Mouse (Mus musculus) kidney, adult 8-10 months (tissue): ENCODE results near the gene Fignl2.

Experiments
- DNase-seq, 2 experiments: peaks; one replicate each; pipeline ENCODE4 v3.0.0; 2022

The Fignl2 gene

DNA sequence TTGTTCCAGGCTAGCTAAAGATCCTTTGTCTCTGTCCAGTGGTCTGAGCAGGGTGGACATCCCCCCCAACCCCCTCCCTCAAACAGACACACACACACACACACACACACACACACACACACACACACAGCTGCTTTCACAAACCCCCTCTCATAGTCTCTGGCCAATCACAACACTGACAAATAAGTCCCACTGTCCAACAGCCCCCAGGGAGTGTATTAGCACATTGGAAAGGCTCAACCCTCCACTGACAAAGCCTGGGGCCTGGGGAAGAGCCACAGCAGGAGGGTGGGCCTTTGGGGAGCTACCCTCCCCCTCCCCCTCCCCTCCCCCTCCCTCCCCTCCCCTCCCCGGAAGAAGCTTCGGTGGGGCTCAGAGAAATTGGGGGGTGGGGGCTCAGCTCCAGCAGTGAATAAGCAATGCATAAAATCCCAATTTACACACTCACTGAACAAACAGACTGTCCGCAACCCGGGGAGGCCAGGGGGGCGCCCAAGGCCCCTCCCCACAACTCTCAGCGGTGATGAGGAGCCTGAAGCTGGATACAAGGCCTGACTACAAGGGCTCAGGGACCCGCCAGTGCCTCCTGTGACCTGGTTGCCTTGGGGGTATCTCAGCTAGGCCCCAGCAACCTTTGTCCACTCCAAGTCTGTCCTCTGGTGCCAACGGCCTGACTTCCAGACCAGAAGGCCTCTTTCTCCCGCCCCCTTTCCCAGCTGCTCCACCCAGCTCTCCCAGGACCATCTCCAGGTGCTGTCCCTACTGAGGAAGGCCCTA is 11.3 kb downstream of the Fignl2 start:
- peak in 1 of 2 experiments; percentile 67 for DNase-seq

DNA sequence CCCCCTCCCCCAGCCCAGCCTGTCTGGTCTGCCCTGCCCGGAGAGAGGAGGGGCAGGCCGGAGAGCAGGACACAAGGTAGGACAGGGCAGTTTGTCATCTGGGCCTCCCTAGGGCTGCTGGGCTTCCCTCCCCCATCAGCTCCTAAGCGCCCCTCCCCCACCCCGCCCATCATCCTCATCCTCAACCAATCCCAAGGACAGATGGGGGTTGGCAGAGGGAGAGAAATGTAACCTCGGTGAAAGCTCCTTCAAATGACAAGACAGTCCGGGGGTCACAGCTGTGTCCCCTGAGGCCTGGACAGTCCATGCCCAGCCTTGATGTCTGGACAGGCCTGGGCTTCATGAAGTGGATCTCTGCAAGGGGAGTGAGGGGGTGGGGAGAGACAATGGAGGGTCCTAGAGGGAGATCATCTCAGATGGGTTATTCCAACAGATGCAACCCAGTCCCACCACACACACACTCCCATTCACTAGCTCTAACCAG is 12.0 kb downstream of the Fignl2 start:
- DNase-seq: no peak

DNA sequence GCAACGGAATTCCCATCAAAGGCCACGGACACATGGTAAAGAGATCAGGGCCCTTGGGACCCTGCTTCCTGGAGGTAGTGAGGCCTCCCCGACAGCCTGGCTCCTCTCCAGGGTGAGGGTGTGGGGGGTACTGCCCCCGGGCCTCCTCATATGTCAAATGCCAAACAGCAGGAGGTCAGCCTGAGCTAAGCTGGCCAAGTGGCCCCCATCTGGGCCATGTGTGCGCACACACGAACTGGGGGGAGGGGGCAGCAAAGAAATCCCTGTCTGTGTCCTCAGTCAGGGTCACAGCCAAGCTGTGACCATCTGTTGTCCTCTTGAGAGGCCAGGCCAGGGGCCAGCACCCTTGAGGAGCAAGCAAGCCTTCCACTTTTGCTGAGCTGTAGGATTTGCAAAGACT is 13.3 kb downstream of the Fignl2 start:
- no peak for DNase-seq

DNA sequence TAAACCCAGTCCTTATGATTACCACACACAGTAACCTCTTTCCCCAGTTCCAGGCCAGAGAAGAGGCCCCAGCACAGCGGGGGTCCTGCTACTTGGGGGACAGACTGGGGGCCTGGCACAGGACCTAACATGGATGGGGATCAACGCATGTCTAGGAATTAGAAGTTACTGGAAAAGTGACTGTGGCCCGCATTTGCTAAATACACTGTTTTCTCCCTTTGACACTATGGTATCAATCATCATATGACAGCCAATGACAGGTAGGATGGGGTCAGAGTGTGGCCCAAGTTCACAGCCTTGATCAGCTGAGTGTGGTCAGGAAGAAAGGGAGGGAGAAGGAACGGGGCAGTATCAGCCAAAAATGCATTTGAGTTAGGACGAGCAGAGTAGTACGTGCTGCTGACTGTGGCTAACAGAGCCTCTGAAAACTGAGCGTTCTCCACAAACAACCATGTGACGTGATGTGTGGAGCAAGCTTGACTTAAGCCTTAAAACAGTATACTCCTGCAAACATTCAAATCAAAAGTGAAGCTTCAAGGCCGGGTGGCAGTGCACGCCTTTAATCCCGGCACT is 18.0 kb downstream of the Fignl2 start:
- no peak for DNase-seq

DNA sequence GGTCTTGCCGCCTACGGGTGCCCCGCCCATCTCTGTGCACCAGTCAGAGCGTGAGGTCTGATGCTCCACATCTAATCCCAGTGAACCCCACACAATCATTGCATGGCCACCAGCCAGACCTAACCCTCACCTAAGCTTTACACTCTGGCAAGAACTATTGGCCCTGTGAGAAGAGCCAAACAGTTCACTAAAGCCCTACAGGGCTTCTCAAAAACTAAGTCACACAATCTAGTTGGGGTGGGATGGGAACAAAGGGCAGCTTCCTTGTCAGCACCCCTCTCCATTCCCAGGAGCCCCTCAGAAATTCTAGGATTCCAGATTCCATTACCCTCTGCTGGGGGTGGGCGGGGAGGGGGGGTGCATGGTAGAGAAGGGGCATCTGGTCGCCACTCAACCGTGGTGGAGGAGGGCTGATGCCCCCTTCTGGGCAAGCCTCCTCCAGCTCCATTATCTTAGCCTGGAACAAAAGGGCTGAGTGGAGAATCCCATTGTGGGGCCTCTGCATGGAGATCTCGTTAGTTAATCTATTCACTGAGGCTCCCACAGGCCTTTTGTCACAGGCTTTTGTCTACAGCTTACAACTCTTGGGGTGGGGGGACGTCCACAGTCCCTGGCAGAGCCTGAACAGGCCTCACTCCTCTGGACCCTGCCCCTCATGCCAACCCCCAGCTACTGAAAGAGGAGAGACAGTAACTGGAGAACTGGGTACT is 18.6 kb downstream of the Fignl2 start:
- no peak for DNase-seq

DNA sequence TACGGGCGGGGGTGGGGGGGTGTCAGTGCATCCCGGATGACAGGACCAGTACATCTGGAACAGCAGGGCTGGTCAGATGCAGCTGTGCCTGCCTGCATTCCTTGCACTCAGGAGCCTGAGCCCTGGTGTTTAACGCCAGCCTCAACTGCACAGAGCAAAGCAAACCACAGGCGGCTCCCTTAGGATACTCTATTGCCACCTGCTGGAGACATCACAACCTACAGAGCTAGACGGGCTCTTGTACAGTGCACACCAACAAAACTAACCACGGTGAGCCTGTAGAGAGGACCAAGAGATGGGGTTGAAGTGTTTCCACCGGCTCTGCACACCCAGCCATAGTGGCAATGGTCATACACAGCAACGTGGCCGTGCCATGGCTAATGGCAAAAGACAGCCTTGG is 22.1 kb downstream of the Fignl2 start:
- DNase-seq: peak in 1 of 2 experiments; percentile 60

DNA sequence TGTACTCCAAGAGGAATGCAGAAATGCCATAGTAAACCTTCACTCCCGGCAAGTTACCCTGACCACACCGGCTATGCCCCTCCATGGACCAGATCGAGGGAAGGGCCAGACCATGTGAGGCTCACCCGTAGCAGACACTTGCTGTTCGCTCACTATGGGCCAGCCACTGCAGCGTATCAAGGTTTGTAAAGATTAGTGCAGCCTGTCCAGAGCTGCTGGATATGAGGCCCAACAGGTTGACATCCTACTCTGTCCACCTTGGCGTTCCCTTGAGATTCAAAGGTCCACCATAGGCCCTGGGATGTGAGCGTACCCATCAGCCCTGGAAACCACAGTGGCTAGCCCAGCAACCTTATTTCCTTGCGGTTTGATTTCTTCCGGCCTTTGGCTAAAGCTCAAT is 23.8 kb downstream of the Fignl2 start:
- DNase-seq: no peak

DNA sequence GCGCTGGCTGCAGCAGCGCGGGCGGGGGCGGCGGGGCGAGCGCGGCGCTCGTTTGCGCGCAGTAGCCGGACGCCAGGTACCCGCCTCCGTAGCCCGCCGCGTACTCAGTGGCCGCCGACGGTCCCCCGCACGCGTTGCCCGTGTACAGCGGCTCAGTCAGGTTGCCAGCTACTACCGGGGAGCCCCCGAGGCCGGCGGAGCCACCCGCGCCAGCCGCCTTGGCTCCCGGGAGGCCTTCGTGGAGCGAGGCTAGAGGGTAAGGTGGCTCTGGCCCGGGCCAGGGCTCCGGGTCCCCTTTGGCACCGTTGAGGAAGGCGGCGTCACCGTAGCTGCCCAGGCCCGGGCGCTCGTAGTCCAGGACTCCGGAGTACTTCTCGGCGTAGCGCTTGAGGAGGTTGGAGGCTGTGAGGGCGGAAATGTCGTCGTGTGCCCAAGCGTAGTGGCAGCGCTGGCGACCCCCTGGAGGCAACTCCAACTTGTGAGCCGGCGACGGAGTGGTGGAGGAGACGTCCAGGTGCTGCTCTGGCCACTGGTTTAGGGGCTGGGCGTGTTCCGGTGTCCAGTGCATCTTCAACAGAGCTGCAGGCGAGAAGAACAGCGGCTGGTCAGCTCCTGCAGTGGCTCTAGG is 24.4 kb downstream of the Fignl2 start:
- no peak for DNase-seq

DNA sequence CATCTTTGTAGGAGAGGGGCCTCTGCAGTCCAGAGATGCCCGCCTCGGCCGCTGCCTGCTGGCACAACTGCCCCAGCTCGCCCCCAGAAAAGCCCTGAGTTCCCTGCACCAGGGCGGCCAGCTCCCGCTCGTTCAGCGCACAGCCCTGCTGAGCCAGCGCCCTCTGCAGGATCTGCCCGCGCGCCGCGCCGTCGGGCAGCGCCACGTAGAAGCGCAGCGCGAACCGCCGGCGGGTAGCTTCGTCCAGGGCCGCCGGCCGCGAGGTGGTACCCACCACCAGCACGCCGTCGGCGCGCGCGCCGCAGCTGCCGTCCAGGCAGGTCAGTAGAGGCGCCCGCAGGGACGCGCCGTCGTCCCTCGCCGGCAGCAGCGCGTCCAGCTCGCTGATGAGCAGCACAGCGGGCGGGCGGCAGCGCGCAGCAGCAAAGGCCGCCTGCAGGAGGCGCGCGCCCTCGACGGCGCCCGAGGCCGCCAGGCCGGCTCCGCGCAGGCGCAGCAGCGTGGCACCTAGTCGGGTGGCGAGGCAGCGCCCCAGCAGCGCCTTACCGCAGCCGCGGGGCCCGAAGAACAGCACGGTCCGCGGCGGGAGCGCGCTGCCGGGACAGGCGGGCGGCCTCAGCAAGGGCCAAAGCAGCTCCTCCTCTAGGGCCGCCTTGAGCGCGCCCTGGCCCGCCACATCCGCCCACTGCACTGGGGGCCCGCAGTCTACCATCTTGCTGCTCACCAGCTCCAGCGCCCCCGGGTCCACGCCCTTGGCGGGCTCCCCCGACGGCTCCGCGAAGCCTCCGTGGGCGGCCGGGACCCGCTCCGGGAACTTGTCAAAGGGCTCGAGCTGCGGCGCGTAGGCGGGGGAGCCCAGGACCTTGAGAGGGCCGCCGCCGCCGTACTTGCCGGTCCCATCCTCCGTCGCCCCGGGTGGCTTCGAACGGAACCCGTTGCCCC is 25.5 kb downstream of the Fignl2 start:
- no peak for DNase-seq

DNA sequence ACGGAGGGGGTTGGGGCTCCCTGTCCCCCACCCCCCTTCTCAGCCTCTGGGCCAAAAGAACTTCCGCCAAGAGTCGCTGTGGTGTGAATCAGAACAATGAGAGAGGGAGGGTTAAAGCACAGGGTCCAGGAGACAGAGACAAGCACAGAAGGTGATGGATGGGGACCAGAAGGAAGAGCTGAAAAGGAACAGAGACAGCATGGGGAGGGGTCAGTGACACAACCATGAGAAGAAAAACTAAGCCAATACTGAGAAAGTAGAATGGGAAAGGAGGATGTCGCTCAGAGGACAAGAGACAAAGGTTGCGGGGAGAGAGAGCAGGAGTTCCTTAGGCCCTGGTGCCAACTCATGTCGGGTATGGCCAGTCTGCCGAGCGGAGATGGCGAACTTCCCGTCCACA is 26.5 kb downstream of the Fignl2 start:
- DNase-seq: no peak

DNA sequence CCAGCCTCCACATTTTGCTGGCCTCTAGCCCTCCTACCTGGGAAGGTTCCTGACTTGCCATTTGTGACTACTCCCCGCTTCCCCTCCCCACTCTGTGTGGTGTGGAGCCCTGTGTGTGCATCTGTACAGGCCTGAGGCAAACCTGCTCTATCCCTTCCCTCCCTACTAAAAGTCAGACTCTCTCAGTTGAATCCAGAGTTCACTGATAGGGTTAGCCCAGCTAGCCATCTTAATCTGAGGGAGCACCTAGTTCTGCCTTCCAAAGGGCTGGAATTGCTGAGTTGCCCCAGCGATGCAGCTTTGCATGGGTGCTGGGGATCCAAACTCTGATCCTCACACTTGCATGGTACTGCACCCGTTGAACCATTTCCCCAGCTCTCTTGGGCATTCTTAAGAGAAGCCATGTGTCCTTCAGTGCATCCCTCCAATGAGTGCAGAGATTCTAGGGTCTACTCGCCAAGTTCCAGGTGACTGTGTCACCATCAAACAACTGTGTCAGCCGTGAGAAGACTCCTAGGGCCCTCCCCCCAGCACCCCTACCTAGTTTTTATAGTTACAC is 29.9 kb downstream of the Fignl2 start:
- no peak for DNase-seq

DNA sequence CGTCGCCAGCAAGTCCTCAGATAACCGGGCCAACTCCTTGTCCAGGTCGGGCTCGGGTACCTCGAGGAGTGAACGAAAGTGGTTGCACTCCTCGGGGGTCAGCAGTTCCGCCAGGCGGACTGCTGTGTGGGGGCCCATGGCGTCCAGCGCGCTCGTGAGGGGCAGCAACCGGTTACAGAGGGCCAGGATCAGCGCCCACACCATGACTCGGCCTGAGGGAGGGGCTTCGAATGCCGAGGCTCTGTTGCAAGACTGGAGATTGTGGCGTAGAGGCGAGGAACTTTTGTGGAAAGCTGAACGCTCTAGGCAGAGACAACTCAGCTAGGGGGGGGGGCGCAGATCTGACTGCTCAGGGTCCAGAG is 31.2 kb downstream of the Fignl2 start, which contains the start of gene Gm47841:
Gene Gm47841, minus strand, starts transcription at position 204 of the 362 bp plus-strand sequence.
- DNase-seq: no peak

DNA sequence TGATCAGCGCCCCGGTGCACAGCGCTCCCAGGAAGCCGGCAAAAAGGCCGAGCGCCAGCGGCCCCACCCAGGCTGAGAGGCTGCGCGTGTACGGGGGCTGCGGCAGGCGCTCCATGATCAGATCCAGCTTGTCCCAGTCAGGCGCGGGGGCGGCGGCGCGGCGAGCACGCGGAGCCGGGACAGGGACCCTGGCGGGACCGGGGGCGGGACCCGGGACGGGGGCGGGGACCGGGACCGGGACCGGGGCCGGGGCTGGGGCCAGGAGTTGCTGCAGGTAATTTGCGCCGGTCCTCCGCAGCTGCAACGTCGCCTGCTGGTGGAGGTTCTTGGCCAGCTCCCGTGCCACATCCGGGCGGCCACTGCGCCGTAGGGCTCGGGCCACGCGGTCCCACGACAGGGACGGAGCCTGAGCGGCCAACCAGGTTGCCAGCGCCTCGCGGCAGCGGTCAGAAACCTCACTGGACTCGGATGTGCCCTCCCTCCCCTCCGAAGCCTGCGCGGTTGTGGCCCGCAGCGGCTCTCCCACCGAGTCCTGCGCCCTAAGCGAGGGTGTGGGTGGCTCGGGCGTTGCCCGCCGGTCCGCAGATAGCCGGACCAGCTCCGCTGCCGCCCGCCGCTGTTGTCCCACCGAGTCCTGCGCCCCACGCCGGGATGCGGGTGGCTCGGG is 31.7 kb downstream of the Fignl2 start:
- DNase-seq: no peak

DNA sequence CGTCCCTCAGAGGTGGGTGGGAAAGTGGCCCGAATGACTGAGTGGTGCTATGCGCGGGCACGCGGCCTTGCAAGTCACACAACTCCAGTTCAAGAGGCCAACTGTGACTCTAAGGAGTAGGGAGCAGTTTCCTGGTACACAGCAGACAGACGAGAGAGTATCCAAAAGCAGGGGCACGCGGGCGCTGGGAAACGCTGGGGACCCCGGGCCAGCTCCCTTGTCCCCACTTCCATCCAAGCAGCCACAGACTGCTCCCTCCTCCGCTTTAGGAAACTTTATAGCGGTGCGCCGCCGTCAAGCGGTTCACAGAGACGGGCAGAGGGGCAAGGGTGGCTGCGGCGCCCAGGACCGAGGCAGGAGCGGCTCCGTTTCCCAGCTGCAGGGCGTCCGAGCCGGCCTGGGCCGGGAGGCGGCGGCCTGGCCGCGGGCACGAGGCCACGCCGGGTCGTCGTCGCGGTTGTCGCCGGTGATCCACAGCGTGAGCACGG is 32.3 kb downstream of the Fignl2 start:
- no peak for DNase-seq

DNA sequence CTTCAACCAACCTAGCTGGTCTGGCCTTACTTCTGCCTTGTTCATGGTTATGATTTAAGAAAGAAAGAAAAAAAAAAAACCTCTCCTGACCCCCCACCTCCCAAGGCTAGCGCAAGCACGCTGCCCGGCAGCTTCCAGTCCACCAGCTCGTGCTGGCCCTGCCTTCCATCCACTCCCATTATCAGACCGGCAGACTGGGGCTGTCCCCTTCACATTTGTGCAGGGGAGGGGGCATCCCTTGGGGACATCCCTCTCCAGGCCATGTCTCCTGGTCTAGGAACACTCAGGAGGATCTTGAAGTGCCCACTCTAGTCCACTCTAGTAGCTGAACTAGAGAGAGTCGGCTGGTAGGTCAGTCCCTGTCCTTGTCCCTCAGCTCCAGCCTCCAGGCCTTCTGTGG is 33.8 kb downstream of the Fignl2 start:
- no peak for DNase-seq

DNA sequence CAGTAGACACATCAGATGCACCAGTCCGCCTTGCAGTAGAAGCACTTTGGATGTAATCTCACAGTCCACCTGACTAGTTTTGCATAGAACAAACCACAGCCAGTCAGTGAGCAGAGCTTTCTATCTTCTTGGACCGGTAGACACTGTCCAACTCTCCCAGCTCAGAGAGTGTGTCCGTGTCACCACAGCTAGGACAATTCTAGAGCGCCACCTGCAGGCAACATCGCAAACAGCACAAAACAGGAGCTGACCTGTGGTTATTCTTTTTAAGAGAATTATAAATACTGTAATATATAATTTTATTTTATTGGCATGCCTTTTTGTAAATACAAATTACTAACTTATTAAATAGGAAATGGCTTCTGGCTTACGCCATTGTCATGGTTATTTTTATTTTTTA is 35.8 kb downstream of the Fignl2 start:
- DNase-seq: peak; percentile 39 to 65

DNA sequence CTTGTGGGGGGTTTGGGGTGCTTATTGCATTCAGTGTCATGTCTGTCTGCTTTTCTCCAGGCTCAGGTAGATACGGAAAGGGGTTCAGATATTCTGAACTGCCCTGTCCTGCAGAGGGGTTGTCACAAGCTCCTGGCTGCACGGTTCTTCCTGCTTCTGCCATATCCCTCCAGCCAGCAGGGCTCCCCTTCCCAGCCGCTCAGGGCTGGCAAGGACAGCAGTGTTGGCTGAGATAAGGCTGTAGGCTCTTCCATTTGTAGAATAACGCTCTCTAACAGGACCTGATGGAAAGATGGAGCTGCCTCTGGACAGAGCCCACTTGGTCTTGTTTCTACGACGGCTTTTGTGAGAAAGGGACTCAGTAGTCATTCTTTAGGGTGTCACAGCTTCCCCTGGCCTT is 36.4 kb downstream of the Fignl2 start:
- no peak for DNase-seq

DNA sequence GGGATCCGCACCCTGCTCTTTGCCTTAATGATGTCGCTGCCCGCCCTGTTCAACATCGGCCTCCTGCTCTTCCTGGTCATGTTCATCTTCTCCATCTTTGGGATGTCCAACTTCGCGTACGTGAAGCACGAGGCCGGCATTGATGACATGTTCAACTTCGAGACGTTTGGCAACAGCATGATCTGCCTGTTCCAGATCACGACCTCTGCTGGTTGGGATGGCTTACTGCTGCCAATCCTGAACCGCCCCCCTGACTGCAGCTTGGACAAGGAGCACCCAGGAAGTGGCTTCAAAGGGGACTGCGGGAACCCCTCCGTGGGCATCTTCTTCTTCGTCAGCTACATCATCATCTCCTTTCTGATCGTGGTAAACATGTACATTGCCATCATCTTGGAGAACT is 38.7 kb downstream of the Fignl2 start:
- no peak for DNase-seq

DNA sequence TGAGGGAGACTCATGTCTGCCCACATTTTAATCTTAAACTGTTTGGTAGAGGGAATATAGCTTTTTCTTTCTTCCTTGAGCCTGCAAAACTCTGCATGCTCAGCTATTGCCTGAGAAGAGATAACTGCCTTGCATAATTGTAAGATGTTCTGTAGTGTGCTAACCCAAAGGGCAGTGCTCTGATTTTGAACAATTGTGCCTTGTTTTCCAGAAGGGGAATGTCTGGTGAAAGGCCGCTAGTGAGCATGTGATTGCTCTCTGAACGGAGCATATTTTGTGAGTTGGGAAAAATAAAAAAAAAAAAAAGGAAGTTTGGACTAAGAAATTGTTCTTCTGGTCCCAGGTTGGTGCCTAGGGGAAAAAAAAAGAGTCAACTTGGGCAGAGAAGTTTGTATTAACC is 49.4 kb downstream of the Fignl2 start:
- no peak for DNase-seq

DNA sequence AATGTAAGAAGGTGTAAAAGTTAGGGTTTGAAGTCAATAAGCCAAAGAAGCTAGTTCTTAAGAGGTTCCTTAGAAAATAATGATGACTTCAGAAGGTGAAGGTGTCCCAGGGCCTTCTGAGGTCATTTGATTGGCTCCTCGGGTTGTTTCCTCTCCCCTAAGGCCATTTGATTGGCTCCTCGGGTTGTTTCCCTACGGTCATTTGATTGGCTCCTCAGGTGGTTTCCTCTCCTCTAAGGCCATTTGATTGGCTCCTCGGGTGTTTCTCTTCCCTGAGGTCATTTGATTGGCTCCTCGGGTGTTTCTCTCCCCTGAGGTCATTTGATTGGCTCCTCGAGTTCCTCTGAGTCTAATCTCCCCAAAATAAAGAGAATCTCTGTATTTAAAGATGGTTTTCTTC is 67.0 kb downstream of the Fignl2 start:
- no peak for DNase-seq

DNA sequence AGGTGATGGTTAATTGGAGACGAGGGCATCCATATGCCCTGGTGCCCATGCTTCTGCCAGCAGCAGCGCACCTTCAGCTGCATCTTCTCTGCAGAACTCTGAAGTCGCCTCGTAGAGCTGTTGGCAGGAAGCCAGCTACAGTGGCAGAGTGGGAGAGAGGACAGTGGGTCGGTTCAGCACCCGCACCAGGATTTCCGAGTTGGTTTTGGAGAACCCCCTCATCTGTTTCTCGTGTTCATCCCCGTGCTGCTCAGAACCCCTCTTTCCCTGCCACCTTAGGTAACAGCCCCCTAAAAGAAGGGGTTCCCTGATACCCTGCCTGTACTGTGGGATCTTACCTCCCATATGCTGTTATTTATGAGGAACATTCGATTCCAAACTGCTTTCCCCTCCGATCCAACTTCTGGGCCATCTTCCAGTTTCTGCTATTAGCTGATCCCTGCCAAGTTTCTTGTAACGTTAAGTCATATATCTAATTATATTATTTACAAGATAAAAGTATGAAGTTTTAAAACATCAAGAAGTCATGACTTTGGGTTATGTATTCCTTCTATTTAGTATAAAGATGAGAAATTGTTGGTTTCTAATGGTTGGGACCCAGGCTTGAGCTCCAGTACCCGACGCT is 69.9 kb downstream of the Fignl2 start:
- no peak for DNase-seq
